Mouse (Mus musculus) hindbrain, embryonic 14.5 days (tissue): Measurements from ENCODE around the gene 4930558K02Rik. TPM values are rescaled to one million over a fixed set of nuclear protein-coding genes. Genes with fewer than 3 reads are reported as not detected.

ENCODE experiments used
- ATAC-seq: fragments of 200-750 bp; cut with Nextera tagmentation; 2 replicates; pipeline ENCODE4 v1.8.0; 2017; ENCODE audit warnings: moderate number of reproducible peaks, mild to moderate bottlenecking, moderate TSS enrichment, moderate library complexity; ENCODE audit not compliant: low FRiP score
- DNase-seq: peaks from one replicate; pipeline ENCODE4 v3.0.0-alpha.2; 2015; ENCODE audit warnings: low spot score
- H3K27ac ChIP-seq: fragments of 300-500 bp; sonication (generic); 2 replicates; pipeline ENCODE4 v1.5.1; 2014; ENCODE audit warnings: mild to moderate bottlenecking, moderate library complexity
- H3K27me3 ChIP-seq: fragments of 300-500 bp; sonication (generic); 2 replicates; pipeline ENCODE4 v1.6.1; 2014; ENCODE audit warnings: mild to moderate bottlenecking, low read length, mixed read lengths; ENCODE audit not compliant: control insufficient read depth, insufficient read depth
- H3K36me3 ChIP-seq: fragments of 300-500 bp; sonication (generic); replicated peaks from 2 replicates; pipeline ENCODE4 v1.6.1; 2014; ENCODE audit not compliant: control insufficient read depth, insufficient read depth
- H3K4me1 ChIP-seq: fragments of 300-500 bp; sonication (generic); replicated peaks from 2 replicates; pipeline ENCODE4 v1.6.1; 2014; ENCODE audit warnings: antibody characterized with exemption, low read length, mixed read lengths; ENCODE audit not compliant: control insufficient read depth, insufficient read depth
- H3K4me2 ChIP-seq: fragments of 300-500 bp; sonication (generic); replicated peaks from 2 replicates; pipeline ENCODE4 v1.6.1; 2014; ENCODE audit warnings: mild to moderate bottlenecking, moderate library complexity
- H3K4me3 ChIP-seq: fragments of 300-500 bp; sonication (generic); replicated peaks from 2 replicates; pipeline ENCODE4 v1.5.1; 2014; ENCODE audit warnings: mild to moderate bottlenecking, low read length
- H3K9ac ChIP-seq: fragments of 300-500 bp; sonication (generic); 2 replicates; pipeline ENCODE4 v1.6.1; 2014
- H3K9me3 ChIP-seq: fragments of 300-500 bp; sonication (generic); 2 replicates; pipeline ENCODE4 v1.6.1; 2016; ENCODE audit warnings: low read length; ENCODE audit not compliant: control insufficient read depth
- WGBS: fragments of 180-500 bp; shearing (Covaris S2); extraction: QIAGEN DNeasy Blood & Tissue Kit; methylation state at CpG from one replicate; pipeline ENCODE4 v1.1.7; 2014; 5-methylcytosine and 5-hydroxymethylcytosine counted together
- polyA plus RNA-seq: library from polyadenylated mRNA; unstranded; fragments of >200 nt; fragmentation: Nextera tagmentation; extraction: Ambion mirVana; gene quantifications from 2 replicates; pipeline ENCODE4 v1.2.1, GENCODE M21; 2014

4930558K02Rik gene
- polyA plus RNA-seq = 0.20 TPM in 1 of 2 replicates, not detected in the other

DNA sequence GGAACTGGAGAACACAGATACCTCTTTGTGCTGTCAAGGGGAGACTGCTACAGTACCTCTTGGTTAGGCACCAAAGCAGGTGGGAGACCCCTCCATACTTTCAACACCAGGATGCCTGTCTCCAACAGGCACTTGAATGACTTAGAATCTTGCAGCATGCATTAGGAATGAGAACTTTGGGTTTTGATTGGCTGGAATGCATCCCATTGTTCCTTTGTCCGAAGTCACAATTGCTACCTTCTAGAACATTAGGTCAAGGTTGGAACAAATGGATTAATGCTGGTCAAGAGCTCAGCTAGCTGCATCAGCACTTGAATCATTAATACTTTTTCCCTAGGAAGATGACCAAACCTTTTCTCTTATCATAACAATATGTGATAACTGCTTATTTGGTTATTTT is at the start of gene 4930558K02Rik:
TSS of gene 4930558K02Rik (minus strand) at position 101 of the 400 bp plus-strand sequence.
- ATAC-seq = no peak
- no peaks in the 10 kb centered on the region for H3K9me3 ChIP-seq
- no peak within 1 kb of the TSS for H3K4me2 ChIP-seq
- DNase-seq = no peak
- no peak within 1 kb of the TSS for H3K9ac ChIP-seq
- H3K4me1 ChIP-seq = no peaks in the 10 kb centered on the region
- no peaks in the 10 kb centered on the region for H3K27me3 ChIP-seq
- H3K36me3 ChIP-seq = no peaks in the 10 kb centered on the region
- H3K27ac ChIP-seq = no peak within 1 kb of the TSS
- WGBS = 71% methylated on average over 1 of the region's 1 CpGs
- H3K4me3 ChIP-seq = no peak within 1 kb of the TSS

- no peak overlapping the region for H3K4me3 ChIP-seq
- H3K4me1 ChIP-seq = peaks cover 4% of the 10 kb centered on the region
- H3K36me3 ChIP-seq = no peaks in the 10 kb centered on the region
- H3K27me3 ChIP-seq = no peaks in the 10 kb centered on the region
- H3K9ac ChIP-seq = no peak overlapping the region
- ATAC-seq = no peak
- no peak for DNase-seq
- no peaks in the 10 kb centered on the region for H3K9me3 ChIP-seq
- no peak overlapping the region for H3K4me2 ChIP-seq
- H3K27ac ChIP-seq = no peak overlapping the region
- 65% methylated on average over 8 of the region's 8 CpGs for WGBS
Observed at GRCm38 (mm10) chr1:162023681-162024270, 44.3 kb upstream of the 4930558K02Rik start.

GRCm38 (mm10) chr1:162020766-162021165 is 41.3 kb upstream of the 4930558K02Rik start:
- H3K4me1 ChIP-seq = peaks cover 4% of the 10 kb centered on the region
- H3K27ac ChIP-seq = no peak overlapping the region
- no peak overlapping the region for H3K9ac ChIP-seq
- DNase-seq (no peak), ATAC-seq (no peak)
- no peaks in the 10 kb centered on the region for H3K27me3 ChIP-seq
- no peak overlapping the region for H3K4me3 ChIP-seq
- H3K9me3 ChIP-seq = no peaks in the 10 kb centered on the region
- 62% methylated on average over 4 of the region's 4 CpGs for WGBS
- H3K36me3 ChIP-seq = no peaks in the 10 kb centered on the region
- no peak overlapping the region for H3K4me2 ChIP-seq

DNA sequence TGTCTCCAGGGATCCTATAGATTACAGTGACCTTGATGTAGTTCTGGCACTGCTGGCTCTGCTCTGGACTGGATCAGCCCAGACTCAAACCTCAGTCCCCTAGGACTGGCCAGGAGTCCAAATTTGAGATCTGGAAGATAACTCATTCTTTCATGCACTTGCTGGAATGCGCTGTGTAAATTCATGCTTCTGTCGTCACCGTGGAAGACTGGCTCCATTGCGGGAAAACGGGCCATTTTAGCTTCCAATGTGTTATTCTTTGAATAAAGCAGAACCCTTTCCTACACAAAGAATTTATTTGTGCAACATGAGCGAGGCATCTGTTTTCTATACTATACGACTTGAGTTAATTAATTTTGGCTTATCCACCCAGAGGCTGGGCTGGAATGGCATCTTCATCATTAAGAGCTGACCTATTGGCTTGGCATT is 40.9 kb upstream of the 4930558K02Rik start:
- H3K4me1 ChIP-seq = peaks cover 4% of the 10 kb centered on the region
- H3K27me3 ChIP-seq = no peaks in the 10 kb centered on the region
- H3K9ac ChIP-seq = no peak overlapping the region
- no peak for DNase-seq
- H3K27ac ChIP-seq = no peak overlapping the region
- ATAC-seq = no peak
- H3K4me2 ChIP-seq = no peak overlapping the region
- WGBS = 70% methylated on average over 7 of the region's 7 CpGs
- H3K36me3 ChIP-seq = no peaks in the 10 kb centered on the region
- no peaks in the 10 kb centered on the region for H3K9me3 ChIP-seq
- no peak overlapping the region for H3K4me3 ChIP-seq

GRCm38 (mm10) chr1:162018601-162018977 is 39.2 kb upstream of the 4930558K02Rik start:
- no peak for ATAC-seq
- Histone ChIP-seq H3K9me3 (no peaks in the 10 kb centered on the region), H3K4me1 (peaks cover under 1% of the 10 kb centered on the region; the same call in 1 of the 2 replicates), H3K27ac (no peak overlapping the region), H3K27me3 (no peaks in the 10 kb centered on the region), H3K4me2 (no peak overlapping the region), H3K9ac (no peak overlapping the region), H3K4me3 (no peak overlapping the region), H3K36me3 (no peaks in the 10 kb centered on the region)
- DNase-seq = no peak
- WGBS = 94% methylated on average over 6 of the region's 6 CpGs

GRCm38 (mm10) chr1:162017975-162018600 is 38.7 kb upstream of the 4930558K02Rik start:
- Histone ChIP-seq H3K4me2 (no peak overlapping the region), H3K36me3 (no peaks in the 10 kb centered on the region), H3K9me3 (no peaks in the 10 kb centered on the region), H3K9ac (no peak overlapping the region), H3K27me3 (no peaks in the 10 kb centered on the region), H3K4me1 (no peaks in the 10 kb centered on the region; the same call in 1 of the 2 replicates), H3K27ac (no peak overlapping the region), H3K4me3 (no peak overlapping the region)
- ATAC-seq = no peak
- no peak for DNase-seq
- WGBS = 83% methylated on average over 13 of the region's 13 CpGs

GRCm38 (mm10) chr1:162016982-162017381 is 37.5 kb upstream of the 4930558K02Rik start:
- Histone ChIP-seq H3K27ac (no peak overlapping the region), H3K4me3 (no peak overlapping the region), H3K4me1 (no peaks in the 10 kb centered on the region), H3K9me3 (no peaks in the 10 kb centered on the region), H3K4me2 (no peak overlapping the region), H3K27me3 (no peaks in the 10 kb centered on the region), H3K9ac (no peak overlapping the region), H3K36me3 (no peaks in the 10 kb centered on the region)
- ATAC-seq (no peak), DNase-seq (no peak)
- 65% methylated on average over 7 of the region's 7 CpGs for WGBS

DNA sequence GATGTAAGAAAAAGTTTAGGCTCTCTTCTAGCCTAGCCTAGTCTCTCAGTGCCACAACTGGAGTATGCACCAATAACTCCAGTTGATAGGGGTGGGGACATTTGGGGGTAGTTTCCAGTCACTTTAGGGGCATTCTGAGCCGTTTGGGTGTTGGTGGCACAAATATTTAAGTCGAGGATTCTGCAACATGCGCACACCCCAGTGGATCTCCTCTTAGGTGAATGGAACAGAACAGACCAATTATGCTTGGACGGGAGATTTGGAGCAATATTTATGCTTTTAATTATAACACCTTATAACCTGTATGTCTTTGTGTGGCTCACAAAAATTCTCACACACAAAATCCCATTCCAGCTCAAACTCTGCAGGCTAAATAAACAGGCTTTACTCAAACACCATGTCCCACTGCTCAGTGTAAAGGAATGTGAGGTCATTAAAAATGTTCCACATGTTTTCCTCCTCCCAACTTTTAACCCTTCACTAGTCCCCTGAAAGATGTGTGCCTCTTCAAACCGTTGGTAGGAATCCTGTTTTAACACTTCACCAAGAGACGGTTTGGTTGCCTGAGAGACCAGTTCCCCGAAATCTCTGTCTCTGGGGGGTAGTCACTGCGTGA is 35.9 kb upstream of the 4930558K02Rik start:
- no peak for ATAC-seq
- no peak for DNase-seq
- 70% methylated on average over 8 of the region's 8 CpGs for WGBS

GRCm38 (mm10) chr1:162013561-162013960 is 34.1 kb upstream of the 4930558K02Rik start:
- WGBS = 84% methylated on average over 4 of the region's 4 CpGs
- H3K4me3 ChIP-seq = no peak overlapping the region

More for the DNA sequence above, 35.9 kb upstream of the 4930558K02Rik start:
- Histone ChIP-seq H3K27ac (no peak overlapping the region), H3K9me3 (no peaks in the 10 kb centered on the region), H3K27me3 (no peaks in the 10 kb centered on the region), H3K4me2 (no peak overlapping the region), H3K4me1 (no peaks in the 10 kb centered on the region), H3K9ac (no peak overlapping the region), H3K4me3 (no peak overlapping the region), H3K36me3 (peaks cover 5% of the 10 kb centered on the region; the same call in 1 of the 2 replicates)

More at GRCm38 (mm10) chr1:162013561-162013960, 34.1 kb upstream of the 4930558K02Rik start:
- Histone ChIP-seq H3K9me3 (no peaks in the 10 kb centered on the region), H3K36me3 (peaks cover 5% of the 10 kb centered on the region; the same call in 1 of the 2 replicates), H3K27ac (no peak overlapping the region), H3K9ac (no peak overlapping the region), H3K4me2 (no peak overlapping the region), H3K27me3 (no peaks in the 10 kb centered on the region), H3K4me1 (no peaks in the 10 kb centered on the region; the same call in 1 of the 2 replicates)
- DNase-seq = no peak
- no peak for ATAC-seq
